Mouse (Mus musculus) kidney, adult 11 months (tissue): ENCODE data around the gene Ifi27l2b.
"Not testable (repeated sequence)": the region's sequence is repeated elsewhere in the genome, so short reads cannot be mapped to it uniquely, and the experiment has no call there.

Source experiments
- DNase-seq: peaks from one replicate; pipeline ENCODE4 v3.0.0; 2022

Ifi27l2b gene

DNA sequence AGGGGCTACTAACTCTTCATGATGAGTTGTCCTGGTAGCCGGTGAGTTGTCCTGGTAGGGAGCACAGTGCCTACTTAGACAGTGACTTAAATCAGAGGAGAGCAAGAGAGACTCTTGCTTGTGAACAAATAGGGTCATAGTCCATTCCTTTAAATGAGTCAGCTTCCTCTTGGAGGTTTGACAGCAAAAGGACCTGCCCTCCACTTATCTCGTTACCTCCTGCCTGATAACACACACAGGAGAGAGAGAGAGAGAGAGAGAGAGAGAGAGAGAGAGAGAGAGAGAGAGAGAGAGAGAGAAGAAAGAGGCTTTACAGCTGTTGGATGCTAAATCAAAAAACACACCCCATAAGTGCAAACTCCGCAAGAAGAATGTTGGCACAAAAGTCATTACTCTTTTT lies at the start of gene Ifi27l2b:
Gene Ifi27l2b (minus strand): TSS at position 84 of the 400 bp plus-strand sequence.
- no peak for DNase-seq

- no peak for DNase-seq
Measured at GRCm38 (mm10) chr12:103504402-103504801, 47.4 kb upstream of the Ifi27l2b start.

- DNase-seq: no peak
Measured at GRCm38 (mm10) chr12:103503300-103503699, 46.3 kb upstream of the Ifi27l2b start.

DNA sequence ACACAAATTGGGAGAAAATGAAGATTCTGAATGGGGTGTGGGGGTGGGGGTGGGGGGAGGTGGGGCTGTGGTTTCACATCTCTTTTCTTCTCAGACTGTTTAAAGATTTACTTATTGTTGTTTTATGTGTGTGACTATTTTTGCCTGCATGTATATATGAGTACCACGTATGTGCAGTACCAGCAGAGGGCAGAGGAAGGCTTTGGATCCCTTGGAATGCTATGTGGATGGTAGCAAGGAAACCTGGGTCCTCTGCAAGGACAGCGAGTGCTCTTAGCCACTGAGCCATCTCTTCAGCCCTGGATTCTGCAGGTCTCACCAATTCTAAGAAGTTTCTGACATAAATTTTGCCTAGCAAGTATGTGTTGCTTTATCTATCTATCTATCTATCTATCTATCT lies 42.2 kb upstream of the Ifi27l2b start:
- no peak for DNase-seq

GRCm38 (mm10) chr12:103498768-103499167 lies 41.7 kb upstream of the Ifi27l2b start:
- no peak for DNase-seq

GRCm38 (mm10) chr12:103494486-103494885 lies 37.5 kb upstream of the Ifi27l2b start:
- DNase-seq: peak; percentile 57

- DNase-seq: peak; percentile 58
Measured at GRCm38 (mm10) chr12:103492767-103493166, 35.7 kb upstream of the Ifi27l2b start.

- no peak for DNase-seq
Measured at GRCm38 (mm10) chr12:103491091-103491730, 34.2 kb upstream of the Ifi27l2b start.

- DNase-seq: no peak
Measured at GRCm38 (mm10) chr12:103487750-103488149, 30.7 kb upstream of the Ifi27l2b start.

DNA sequence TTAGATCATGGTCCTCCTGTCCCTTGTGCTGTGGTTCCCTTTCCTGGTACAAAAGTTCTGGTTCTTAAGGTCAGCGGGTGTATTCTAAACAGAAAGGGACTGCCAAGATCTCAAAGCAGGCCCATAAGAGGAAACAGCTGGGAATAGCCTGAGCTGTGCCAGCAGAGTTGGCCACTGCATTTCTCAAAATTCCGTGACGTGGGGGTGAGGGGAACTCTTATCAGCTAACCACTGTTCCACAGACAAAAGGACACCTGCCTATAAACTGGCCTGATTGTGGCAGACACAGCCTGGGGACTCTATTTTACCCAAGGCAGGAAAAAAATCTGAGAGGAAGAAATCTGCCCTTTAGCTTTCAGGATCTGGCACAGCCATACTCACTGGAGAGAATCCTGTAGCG lies 30.3 kb upstream of the Ifi27l2b start:
- DNase-seq: no peak

DNA sequence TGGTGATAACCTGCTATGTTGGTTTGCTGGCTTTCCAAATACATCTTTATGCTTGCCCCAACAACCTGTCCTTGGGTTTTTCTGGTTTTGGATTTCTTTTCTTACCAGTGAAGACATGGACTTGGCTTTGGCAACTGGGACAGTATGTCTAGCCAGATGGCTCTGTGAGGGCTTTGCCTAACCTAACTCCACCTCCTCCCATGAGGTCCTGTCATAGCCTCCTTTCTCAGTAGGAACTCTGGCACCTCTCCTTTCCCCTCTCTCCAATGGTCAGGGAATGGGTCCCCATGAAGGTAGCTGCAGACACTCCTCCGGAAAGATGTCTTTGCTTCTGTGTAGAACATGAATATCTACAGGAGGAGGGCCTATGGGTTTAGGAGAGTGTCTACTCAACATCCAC lies 29.7 kb upstream of the Ifi27l2b start:
- DNase-seq: no peak

DNA sequence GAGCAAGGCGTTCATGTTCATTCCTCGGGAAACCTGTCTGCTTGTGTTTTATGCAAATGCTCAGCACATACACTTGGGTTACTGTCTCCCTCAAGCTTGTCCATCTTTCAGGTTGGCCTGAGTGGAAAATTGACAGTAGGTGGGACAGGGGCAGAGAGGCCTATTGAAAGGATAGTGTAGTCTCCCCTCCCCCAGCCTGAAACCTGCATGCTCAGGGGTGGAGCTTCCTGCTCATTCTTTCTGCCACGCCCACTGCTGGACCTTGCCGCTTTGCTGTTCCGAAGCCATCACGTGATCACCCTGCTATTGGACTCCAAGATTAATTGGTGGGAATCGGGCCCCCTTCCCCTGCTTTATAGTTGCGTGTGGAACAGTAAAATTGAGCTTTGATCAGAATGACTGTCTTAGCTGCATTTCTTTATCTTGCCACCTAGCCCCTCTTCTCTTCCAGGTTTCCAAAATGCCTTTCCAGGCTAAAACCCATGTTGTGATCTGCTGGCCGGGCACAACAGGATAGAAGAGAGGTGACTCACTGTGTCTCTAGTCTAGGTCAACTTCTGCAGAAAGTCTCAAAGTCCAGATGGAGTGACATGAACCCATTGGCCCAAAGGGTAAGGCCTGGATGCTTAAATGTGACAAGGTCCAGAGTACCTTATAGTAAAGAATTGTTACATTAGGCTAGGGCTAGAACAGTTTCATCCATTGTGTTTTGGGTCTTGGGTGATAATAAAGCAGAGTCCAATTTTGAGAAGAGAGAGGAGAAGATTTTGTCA lies 27.4 kb upstream of the Ifi27l2b start:
- DNase-seq: not testable (repeated sequence)

DNA sequence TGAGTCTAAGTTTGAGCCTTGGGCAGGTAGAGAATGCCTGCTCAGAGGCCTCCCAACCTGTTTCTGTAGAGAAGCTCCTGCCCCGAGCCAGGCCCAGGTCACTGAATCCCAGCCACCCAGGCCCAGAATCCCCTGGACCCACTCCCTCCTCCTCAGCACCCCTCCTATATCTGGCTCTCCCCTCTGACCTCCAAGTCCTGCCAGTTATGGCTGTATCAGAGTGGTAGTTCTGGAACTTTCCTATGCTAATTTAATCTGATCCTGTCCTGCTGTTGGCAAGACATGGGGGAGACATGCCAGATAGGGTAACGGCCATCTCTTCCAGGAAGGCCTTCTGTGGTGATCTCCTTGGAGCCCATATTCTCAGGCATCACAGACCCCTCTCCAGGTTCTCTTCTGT lies 25.8 kb upstream of the Ifi27l2b start:
- DNase-seq: no peak

- no peak for DNase-seq
Measured at GRCm38 (mm10) chr12:103481671-103482070, 24.6 kb upstream of the Ifi27l2b start.

DNA sequence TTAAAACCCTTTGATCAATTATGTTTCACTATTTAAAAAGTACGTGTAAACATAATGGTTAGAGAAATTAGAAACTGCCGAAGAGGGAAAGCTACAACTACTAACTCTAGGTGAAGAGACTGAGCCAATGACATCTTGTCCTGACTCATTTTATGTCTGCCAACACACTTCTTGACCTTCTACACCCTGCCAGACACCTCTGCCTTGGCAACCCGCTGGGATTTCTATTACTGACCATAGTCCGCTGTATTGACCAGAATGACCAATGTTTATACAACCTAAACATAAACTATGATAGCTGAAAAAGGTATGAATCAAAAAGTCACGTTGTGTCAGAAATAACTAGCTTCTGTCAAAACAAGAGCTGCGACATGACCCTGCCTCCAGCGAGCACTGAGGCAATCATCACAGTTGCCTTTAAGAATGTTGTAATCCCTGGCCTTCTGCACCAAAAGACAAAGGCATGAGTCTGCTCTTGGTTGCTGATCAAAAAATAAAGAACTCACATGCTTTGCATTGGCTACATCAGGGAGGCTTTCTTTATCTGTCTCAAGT lies 20.5 kb upstream of the Ifi27l2b start:
- DNase-seq: no peak

GRCm38 (mm10) chr12:103476779-103477389 lies 19.9 kb upstream of the Ifi27l2b start:
- DNase-seq: no peak

- no peak for DNase-seq
Measured at GRCm38 (mm10) chr12:103474481-103474880, 17.5 kb upstream of the Ifi27l2b start.

DNA sequence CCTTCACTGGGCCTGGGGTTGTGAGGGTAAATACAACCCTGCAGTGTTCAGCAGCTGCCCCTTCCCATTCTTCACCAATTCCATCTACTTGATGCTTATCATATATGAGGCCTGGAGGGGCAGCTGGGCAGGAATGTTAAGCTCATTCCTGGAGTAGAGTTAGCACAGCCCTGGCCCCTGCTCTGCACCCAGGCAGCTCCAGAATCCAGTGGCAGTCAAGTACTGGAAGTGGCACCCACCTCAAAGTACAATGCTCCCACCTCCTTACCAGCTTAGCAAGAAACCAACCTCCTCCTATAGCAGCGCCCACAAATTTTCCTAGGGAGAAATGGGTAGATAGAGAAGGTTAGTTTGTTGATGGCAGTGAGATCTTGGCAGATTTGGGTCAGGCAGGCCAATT lies 296 bp downstream of the Ifi27l2b start:
- not testable (repeated sequence) for DNase-seq

GRCm38 (mm10) chr12:103453361-103453760 lies 3.7 kb downstream of the Ifi27l2b start:
- DNase-seq: no peak

DNA sequence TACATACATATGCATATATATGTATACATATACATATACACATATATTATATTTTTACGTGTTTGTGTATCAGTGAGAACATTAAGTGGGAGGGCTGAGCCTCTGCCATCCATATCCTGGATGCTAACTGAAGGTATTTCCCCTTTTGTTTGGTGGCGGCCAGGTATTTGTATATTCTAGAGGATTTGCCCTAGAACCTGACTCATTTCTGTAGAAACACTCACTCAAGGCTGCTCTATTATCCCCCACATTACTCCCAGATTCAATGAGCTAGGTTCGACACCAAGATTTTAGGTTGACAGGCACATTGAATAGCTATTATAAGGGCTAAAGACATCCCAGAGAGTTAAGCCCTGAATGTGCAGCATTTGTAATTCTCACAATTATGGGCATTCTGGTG lies 12.0 kb downstream of the Ifi27l2b start:
- DNase-seq: no peak

GRCm38 (mm10) chr12:103444261-103444660 lies 12.8 kb downstream of the Ifi27l2b start:
- DNase-seq: not testable (repeated sequence)

DNA sequence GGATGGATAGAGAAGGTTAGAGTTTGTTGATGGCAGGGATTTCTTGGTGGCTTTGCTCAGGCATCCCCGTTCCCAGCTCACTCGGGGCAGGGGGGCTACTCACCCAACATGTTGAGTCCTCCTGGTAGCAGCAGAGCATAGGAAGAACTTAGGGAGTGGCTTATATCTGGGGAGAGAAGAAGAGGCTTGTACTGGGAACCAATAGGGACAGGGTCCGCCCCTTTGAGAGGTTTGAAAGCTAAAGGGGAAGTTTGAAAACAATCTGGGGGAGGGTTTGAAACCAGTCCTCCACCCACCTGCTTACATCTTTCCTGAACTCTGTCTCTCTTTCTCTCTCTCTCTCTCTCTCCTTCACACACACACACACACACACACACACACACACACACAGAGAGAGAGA lies 13.5 kb downstream of the Ifi27l2b start, which contains the start of gene Ifi27l2a:
Gene Ifi27l2a (minus strand): TSS at position 157 of the 400 bp plus-strand sequence.
- DNase-seq: no peak

DNA sequence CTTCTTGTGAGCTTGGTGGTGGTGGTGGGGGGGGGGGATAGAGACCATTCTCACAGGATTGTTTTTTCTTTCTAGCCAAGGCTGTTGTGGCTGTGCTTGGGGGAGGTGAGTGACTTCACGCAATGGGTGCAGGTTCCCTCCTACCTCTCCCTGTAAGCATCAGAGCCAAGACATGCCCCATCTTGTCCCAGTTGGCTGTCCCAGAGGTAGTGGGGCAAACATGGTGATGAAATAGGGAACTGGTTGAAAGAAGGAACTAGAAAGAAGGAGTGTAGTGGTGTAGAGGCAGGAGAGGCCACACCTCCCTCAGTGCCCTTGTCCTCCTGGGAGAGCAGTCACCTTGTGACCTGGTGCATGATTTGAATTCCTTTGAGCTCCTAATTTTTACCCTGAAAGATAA lies 19.4 kb downstream of the Ifi27l2b start:
- DNase-seq: no peak

DNA sequence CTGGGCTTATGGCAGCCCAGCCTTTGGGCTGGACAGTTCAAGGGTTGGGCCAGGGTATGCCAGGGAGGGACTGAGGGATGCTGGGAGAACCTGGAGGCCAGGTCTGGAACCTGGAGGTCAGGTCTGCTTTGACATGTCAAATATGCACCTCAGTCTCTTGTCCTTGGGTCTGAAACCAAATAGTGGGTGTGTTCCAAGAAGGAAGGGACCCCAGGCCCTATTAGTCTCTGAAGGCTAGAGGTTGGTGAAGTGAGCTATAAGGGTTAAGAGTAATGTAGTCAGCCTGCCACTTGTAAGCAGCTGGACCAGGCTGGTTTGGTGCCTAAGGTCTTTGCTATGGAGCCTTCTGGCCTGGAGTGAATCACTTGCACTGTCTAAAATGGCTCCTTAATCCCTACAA lies 22.2 kb downstream of the Ifi27l2b start:
- DNase-seq: no peak
